Mouse (Mus musculus) heart, postnatal 0 days (tissue): Measurements from ENCODE around the gene Tbl2.

Experiments used
- CTCF ChIP-seq: IDR thresholded peaks from 2 replicates; pipeline ENCODE4 v1.5.1; 2016; ENCODE audit warnings: antibody characterized with exemption, control low read depth, low read depth
- EP300 ChIP-seq: IDR thresholded peaks from 2 replicates; pipeline ENCODE4 v1.6.1; 2016; ENCODE audit warnings: antibody characterized with exemption, low read depth

- no peak for TF ChIP-seq CTCF
- no peak for TF ChIP-seq EP300
Measured at GRCm38 (mm10) chr5:135169479-135169878, 20.0 kb downstream of the Tbl2 start.
